Mouse (Mus musculus) monocyte, adult 5-6 weeks (primary cell): Measurements from ENCODE around the gene Proca1. TPM values are rescaled to one million over a fixed set of nuclear protein-coding genes. Genes with fewer than 3 reads are reported as not detected.
"Not testable (repeated sequence)": the region's sequence is repeated elsewhere in the genome, so short reads cannot be mapped to it uniquely, and the experiment has no call there.

Source experiments
- ATAC-seq: fragments of 153-309, 156-312 bp; replicated peaks from 2 replicates; pipeline ENCODE4 v1.8.0; 2017; ENCODE audit warnings: mild to moderate bottlenecking; ENCODE audit not compliant: low TSS enrichment, insufficient number of reproducible peaks, severe bottlenecking, poor library complexity, low FRiP score
- total RNA-seq: library from RNA; stranded (forward); fragments of 200-1000, 200-491, 200-594 nt; gene quantifications from 3 replicates; pipeline ENCODE4 v1.2.3, GENCODE M21; 2017

The Proca1 gene
- total RNA-seq, 1 experiment from 2014 or later, result not detected

DNA sequence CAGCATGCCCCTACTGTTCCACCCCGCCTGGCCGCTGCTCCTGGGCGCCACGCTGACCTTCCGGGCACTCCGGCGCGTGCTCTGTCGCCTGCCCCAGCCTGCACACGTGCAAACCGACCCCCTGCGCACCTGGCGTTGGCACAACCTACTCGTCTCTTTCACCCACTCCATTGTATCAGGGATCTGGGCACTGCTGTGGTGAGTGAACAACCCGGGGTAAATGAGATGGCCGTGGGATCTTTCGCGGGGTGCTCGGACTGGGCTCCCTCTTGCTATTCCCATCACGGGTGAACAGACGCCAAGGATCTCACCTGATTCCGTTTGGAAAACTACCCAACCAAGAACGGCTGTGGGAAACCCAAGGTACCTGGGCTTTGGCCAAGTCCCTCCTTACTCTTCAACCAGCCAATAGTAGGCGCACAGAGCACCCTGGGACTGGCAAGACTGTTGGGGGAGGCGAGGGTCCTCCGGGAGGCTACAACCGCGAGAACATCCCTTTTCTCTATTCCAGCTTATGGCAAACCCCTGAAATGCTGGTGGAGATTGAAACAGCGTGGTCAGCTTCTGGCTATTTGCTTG is 14.2 kb upstream of the Proca1 start:
- ATAC-seq, result no peak

DNA sequence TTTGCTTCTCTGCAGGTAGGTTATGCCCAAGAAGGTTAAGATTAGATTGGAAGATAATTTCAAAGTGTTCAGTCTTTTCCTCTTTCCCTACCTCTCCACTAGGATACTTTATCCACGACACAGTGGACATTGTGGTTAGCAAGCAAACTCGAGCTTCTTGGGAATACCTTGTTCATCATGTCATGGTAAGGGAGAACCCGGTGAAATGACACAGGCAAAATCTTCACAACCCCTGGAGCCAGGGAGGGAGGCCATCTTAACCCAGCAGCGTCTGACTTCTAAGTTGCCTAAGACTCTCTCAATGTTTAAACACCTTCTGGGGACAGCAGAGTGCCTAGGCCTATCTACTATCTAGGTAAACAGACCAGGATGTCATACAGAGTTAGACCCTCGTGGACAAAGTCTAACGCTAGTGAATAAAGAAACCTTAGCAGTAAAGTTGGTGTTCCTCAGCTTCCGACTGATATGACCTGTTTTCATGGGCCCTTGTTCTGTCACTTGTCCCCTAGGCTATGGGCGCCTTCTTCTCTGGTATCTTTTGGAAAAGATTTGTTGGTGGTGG is 13.7 kb upstream of the Proca1 start:
- no peak for ATAC-seq

DNA sequence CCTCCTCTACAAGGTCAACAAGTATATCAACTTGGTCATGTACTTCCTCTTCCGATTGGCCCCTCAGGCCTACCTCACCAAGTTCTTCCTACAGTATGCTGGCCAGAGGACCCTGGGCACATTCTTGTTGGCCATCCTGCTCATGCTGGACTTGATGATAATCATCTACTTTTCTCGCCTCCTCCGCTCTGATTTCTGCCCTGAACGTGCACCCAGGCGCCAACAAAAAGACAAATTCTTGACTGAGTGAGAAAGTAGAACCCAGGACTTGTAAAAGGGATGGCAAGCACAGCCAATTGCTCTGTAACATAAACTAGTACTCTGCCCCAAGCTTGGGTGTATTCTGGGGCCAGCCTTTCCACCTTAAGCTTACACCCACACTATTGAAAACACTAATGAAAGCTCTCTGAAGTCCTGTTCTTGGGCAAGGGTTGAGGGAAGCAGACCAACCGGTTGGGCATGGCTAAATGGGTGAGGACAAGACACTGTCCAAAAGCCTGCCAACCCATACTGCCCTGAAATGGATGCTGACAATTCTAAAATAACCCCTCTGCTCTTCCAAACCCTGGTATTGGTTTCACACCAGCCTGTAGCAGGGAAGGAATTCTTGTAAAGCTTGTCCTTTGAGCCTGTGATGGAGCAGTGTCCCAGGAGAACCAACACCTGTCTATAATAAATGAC is 13.0 kb upstream of the Proca1 start:
- ATAC-seq, result no peak

DNA sequence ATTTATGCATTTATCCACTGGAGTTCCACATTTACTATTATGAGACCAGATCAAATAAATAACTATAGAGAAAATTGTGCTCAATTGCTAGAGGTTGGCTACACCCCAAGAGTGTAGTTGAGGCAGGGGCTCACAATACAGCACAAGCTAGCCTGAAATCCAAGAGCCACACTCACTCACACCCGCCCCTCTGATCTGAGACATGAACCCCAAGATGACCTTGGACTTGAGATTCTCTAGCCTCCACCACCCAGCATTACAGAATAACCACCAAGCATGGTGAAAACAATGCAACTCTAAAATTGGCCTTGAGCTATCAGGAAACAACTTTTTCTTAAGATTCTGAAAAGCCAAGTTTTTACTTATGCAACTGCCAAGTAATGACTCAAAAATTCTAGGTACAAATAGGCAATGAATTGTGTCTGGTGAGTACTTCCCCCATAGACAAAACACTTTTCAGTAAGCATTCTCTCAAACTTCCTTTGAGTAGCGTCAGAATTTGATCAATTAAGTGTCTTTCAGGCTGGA is 11.3 kb upstream of the Proca1 start:
- ATAC-seq, result no peak

DNA sequence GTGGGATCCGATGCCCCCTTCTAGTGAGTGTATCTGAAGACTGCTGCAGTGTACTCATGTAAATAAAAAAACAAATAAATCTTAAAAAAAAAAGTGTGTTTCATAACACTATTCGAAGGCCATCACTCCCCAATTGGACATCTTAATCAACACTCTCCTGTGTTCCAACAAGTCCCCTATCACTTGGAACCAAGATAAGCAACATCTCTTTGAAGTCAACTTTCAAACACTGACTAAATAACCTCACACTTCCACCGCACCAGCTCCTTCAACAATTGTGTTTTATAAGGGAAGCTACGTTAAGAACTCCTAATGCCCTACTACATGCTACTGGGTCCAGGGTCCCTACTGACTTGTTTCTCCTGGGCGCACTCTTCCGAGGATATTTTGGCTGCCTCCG is 10.7 kb upstream of the Proca1 start:
- ATAC-seq, result no peak

DNA sequence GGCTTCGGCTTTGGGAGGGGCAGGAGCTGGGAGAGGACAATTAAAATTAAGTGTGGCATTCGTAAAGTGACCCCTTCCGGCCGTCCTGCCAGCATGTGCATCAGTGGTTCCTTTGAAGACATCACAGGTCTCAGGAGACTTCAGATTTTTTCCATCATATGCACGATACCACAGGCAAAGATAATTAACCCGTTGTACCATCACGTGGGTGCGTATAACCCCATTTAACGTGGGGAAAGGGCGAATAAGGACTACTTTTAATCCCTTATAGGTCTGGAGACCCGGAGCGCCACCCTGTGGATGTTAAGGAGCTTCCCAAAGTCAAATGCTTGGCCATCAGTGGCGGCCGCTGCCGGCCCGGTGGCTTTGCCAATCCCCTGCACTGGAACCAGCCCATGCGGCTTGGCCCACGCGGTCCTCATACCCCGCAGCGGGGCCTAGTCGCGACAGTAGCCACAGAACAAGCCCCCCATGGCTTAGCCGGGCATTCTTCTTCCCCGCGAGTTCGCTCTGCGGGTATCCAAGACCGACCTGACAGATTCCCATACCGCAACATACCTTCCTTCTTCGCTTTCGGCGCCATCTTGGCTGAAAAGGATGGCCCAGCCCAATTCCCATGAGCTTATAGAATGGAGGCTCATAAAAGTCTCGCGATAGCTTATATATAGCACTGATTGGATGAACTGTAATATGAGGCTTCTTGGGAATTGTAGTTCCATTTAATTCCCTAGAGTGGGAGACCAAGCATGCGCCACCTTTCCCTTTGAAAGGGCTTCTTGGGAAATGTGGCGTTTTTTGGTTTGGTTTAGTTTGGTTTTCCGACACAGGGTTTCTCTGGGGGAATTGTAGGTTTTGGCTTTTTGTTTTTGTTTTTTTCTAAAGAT is 10.0 kb upstream of the Proca1 start, which contains the start of gene Rpl23a:
TSS of gene Rpl23a (minus strand) at position 624 of the 884 bp plus-strand sequence.
- ATAC-seq, result peak; percentile 93

DNA sequence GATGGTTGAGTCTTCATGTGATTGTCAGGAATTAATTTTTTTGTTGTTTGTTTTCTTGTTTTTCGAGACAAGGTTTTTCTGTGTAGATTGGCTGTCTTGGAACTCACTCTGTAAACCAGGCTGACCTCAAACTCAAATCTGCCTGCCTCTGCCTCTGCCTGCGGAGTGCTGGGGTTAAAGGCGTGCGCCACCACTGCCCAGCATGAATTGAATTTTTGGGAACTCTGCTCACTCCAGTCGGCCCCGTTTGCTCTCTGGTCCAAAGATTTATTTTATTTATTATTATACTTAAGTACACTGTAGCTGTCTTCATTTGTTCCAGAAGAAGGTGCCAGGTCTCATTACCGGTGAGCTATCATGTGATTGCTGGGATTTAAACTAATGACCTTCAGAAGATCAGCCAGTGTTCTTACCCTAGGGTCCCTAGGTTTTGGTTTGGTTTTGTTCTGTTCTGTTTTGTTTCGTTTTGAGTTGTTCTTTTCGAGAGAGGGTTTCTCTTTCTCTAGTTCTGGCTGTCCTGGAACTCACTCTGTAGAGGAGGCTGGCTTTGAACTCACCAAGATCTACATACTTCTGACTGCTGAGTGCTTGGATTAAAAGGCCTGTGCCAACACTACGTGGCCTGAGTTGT is 9.2 kb upstream of the Proca1 start:
- ATAC-seq, result no peak

DNA sequence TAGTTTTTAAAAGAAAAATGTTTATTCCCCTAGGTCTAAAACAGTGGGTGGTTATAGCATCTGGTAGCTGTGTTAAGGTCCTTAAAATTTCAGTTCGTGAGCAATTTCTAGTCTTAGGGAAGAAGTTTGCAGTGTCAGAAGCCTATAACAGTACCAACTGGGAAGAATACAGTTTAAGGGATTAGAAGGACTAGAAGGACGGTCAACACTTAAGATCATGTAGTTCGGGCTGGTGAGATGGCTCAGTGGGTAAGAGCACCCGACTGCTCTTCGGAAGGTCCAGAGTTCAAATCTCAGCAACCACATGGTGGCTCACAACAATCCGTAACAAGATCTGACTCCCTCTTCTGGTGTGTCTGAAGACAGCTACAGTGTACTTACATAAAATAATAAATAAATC is 8.5 kb upstream of the Proca1 start:
- ATAC-seq, result not testable (repeated sequence)

DNA sequence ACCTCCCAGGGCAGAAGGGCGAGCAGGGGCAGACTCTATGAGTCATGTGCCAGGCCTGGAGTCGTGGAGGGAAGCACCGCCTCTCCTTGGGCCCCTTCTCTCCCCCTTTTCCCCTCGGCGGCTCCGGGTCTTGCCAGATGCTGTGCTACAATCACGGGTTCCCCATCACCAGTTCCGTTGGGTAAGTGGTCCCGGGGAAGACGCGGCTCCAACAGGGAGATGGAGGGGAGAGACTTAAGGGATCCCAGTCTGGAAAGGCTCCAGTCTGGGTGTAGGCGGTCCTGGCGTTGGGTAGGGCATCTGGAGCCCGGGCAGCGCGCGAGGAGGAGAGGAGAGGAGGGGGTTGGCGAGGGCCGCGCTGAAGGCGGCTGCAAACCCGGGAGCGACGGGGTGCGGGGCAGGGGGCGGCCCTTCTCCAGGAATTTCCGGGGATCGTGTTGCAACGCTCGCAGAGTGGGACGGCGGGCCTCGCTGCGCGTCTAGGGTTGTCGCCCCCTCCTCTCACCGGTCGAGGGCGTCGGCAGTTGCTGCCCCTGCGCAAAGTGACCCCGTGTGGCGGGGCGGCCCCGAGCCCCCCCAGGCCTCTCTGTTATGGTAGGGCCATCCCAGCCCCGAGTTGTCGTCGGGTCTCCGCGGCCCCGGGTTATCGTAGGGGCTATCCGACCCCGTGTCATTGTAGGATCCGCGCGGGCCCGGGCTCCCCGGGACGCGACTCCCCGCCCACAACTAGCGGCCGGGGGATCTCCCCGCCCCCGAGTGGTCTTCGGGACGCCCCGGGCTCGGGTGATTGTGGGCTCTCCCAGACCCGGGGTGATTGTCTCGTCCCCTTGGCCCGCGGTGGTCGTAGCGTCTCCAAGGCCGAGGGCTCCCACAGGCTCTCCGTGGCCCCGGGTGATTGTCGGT is 4.6 kb upstream of the Proca1 start, which contains the start of gene Rab34:
TSS of gene Rab34 (plus strand) at position 100 of the 903 bp plus-strand sequence.
- no peak for ATAC-seq

DNA sequence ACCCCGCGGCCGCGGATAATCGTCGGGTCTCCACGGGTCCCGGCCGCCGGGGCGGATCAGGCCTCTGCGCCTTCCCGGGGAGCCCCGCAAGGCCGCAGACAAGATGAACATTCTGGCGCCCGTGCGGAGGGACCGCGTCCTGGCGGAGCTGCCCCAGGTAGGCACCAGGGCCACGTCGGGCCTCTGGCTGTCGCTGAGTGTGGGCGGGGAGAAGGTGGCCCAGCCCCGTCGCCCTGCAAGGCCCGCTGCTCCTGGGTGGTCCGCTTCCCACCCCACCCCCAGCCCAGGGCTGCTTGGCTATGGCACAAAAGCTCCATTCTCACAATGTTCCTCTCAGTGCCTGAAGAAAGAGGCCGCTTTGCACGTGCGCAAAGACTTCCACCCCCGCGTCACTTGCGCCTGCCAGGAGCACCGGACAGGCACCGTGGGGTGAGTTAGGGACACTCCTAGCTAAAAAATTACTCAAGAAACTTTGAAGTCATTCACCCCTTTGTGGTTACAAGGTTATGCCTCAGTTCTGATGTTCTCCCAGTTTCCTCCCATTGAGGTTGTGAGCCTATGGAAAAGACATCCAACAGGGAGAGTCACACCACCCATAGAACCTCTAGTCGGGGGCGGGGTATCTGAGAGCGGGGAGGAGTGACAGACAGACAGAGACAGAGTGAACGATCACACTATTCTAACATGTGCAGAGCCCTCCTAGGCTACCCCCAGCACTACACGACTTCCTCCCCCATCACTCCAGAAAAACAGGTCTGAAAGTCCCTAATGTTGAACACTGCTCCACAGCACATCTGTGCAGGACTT is 3.8 kb upstream of the Proca1 start:
- ATAC-seq, result no peak

DNA sequence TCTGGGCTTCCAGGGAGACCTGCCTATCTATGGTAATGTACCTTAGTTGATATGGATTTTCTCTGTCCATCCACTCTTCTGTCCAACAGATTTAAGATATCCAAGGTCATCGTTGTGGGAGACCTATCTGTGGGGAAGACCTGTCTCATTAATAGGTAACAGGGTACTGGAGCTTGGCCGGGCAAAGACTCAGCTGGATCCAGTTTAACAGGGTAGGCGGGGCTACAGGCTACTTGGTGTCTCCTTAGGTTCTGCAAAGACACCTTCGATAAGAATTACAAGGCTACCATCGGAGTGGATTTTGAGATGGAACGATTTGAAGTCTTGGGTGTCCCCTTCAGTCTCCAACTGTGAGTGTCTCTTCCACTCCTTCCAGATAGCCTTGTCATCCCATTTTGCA is 3.2 kb upstream of the Proca1 start:
- ATAC-seq, result no peak

DNA sequence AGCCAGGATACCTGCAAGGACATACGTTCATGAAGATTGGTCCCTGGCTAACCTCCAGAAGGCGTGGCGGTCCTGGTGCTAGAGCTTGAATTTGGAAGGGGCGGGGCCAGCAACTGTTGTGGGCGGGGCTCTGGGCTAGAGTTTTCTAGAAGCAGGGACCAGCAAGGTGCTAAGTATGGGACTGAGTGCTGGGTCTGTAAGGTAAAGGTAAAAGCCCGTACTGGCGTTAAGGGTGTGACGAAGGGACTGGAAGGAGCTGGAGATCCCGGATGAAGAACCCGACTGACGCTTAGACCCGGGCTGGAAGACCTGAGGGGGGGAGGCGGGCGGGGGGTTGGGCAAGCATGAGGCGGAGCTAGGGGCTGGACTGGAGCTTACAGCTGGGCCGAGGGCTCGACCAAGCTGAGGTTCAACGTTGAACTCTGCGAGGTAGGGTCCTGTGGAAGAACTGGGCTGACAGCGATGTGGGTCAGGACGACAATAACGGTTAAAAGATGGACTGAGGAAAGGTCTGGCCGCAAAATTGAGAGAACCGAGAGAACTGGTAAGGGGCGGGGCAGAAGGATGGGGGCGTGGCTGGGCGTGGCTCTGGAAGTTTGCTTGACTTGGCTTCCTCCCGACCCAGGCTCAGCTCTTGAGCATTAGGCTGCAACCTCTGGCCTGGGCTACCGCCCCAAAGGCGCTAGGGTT is 1.4 kb downstream of the Proca1 start:
- ATAC-seq, result peak; percentile 59

DNA sequence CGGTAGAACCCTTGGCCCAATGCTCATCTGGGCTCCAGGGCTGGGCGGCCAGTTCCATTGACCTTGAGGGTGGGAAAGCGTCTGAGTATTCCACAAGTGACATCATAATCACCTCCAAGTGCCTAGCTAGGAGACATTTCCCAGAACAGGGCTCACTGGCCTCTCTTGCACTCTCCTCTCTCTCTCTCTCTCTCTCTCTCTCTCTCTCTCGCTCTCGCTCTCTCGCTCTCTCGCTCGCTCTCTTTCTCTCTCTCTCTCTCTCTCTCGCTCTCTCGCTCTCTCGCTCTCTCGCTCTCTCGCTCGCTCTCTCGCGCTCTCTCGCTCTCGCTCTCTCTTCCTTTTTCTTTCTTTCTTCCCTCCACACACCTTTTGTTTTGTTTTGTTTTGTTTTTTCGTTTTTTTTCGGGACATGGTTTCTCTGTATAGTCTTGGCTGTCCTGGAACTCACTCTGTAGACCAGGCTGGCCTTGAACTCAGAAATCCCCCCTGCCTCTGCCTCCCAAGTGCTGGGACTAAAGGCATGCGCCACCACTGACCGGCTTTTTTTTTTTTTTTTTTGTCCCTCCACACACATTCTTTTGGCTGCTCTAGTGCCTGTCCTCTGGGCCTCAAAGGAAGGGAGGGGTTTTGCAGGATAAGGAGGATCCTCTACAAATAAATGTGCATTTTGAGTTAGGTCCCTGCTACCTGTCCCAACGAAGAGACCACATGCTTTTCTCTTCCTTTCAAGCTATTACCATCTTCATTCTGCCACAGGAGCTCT is 2.1 kb downstream of the Proca1 start:
- no peak for ATAC-seq

DNA sequence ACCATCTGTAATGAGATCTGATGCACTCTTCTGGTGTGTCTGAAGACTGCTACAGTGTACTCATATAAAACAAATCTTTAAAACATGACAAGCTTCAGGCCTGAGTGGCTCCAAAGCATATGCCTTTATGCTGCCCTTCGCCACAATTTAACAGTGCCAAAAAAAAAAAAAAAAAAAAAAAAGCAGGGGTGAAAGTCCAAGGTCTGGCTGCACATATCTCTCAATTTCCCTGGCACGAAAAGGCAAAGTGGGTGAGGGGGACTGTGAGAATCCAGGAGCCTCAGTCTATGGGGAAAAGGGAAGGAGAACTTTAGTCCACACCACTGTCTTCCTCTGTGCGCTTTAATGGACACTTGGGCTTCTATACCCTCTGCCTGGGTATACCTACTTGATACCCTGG is 9.2 kb downstream of the Proca1 start:
- ATAC-seq, result no peak

DNA sequence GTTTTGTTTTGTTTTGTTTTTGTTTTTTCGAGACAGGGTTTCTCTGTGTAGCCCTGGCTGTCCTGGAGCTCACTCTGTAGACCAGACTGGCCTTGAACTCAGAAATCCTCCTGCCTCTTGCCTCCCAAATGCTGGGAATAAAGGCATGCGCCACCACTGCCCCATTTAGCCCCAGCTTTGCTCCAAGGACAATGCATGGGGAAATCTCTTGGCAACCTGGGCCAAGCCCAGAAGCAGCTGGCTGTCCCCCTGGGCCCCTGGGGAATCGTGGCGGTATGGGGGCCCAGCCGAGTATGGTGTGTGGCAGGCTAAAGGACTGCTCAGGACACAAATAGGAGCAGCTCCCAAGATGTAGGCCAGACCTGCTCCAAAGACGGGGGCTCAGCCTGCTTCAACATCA is 11.1 kb downstream of the Proca1 start:
- ATAC-seq, result no peak
